9 mouse cellular contexts compared by ENCODE assay signal in the genomic region with DNA sequence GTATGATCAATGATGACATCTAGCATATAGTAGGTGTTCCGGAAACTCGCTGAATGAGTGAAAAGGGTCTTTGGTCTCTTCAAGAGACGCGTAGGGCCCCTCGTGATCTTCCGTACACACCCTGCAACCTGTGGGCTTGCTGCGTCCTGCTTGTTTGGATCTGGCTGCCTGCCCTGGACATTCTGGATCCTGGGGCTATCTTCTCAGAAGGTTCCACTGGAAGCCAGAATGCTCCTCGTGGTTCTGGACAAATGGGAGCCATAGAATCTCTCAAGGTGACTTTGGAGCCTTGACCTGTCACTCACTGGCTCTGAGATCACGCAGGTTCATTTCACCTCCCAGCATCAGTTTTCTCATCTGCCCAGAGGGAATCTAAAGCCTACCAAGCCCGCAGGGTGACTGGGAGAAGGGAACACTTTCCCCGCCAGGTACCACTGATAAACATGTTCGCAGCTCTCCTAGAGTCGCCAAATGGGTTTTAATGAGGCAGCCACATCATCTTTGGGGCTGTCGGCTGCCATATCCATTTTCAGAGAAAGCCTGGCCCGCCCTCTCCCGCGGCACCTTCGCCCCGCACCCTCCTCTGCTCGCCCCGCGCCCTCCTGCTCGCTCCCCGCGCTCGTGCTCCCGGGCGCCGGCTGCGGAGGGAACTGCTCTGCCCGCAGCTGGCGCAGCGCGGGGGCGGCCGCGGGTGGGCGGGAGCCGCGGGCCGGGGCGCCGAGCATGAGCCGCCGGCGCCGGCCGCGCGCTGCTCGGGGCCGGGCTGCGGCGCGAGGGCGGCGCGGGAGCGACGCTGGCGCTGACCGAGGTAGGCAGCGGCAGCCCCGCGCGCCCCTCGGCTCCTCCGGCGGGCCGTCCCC. TPM values are rescaled to one million over a fixed set of nuclear protein-coding genes. Genes with fewer than 3 reads are reported as not detected.
DNase-seq lines count a peak whose midpoint lies in the region; ATAC-seq lines count a peak whose summit lies in the region.
"Had no signal": no experiment of that assay in that cellular context is flagged by ENCODE, and none has a peak within 500 bp of the region (broad histone marks: within the 10 kb centered on the region; RNA-seq: fewer than 3 reads in every experiment).

A gene (plus strand): TSS at position 683 of the 860 bp plus-strand sequence.

- no peaks in the 10 kb centered on the region for H3K36me3 ChIP-seq in kidney, embryonic 15.5 days
- no peaks in the 10 kb centered on the region for H3K36me3 ChIP-seq in hindbrain, embryonic 13.5 days
- H3K36me3 ChIP-seq in liver, embryonic 13.5 days: no peaks in the 10 kb centered on the region
- no peaks in the 10 kb centered on the region for H3K36me3 ChIP-seq in stomach, embryonic 14.5 days (ENCODE audit: control insufficient read depth, insufficient read depth, low read length)

- peaks cover 9% of the 10 kb centered on the region; the same call in 1 of the 2 replicates for H3K4me1 ChIP-seq in kidney, embryonic 15.5 days
- peaks cover 17% of the 10 kb centered on the region for H3K4me1 ChIP-seq in hindbrain, embryonic 13.5 days (replicated peaks)
- H3K4me1 ChIP-seq in liver, embryonic 13.5 days (replicated peaks): no peaks in the 10 kb centered on the region
- H3K4me1 ChIP-seq in stomach, embryonic 14.5 days (ENCODE audit: control insufficient read depth, insufficient read depth, low read length): no peaks in the 10 kb centered on the region

- H3K9ac ChIP-seq in kidney, embryonic 15.5 days: 0 out of 2 replicates have a peak within 1 kb of the TSS, but pooled peaks have one; percentile 23
- peak within 1 kb of the TSS; percentile 74 for H3K9ac ChIP-seq in hindbrain, embryonic 13.5 days
- no peak within 1 kb of the TSS for H3K9ac ChIP-seq in liver, embryonic 13.5 days
- H3K9ac ChIP-seq in stomach, embryonic 14.5 days (replicated peaks; ENCODE audit: low read depth, low read length): no peak within 1 kb of the TSS

- H3K9me3 ChIP-seq in kidney, embryonic 15.5 days (replicated peaks): no peaks in the 10 kb centered on the region
- no peaks in the 10 kb centered on the region for H3K9me3 ChIP-seq in hindbrain, embryonic 13.5 days
- H3K9me3 ChIP-seq in liver, embryonic 13.5 days (replicated peaks): no peaks in the 10 kb centered on the region
- H3K9me3 ChIP-seq in stomach, embryonic 14.5 days (ENCODE audit: control insufficient read depth, low read depth, low read length): no peaks in the 10 kb centered on the region

- peak; percentile 60; the same call in 1 of the 2 replicates for ATAC-seq in kidney, embryonic 15.5 days (replicated peaks; ENCODE audit: low FRiP score)
- ATAC-seq in hindbrain, embryonic 13.5 days (ENCODE audit: low FRiP score): peak; percentile 25
- ATAC-seq in liver, embryonic 13.5 days (ENCODE audit: low read depth): no peak
- ATAC-seq in stomach, embryonic 14.5 days (ENCODE audit: insufficient number of reproducible peaks, insufficient read depth, low FRiP score, low read depth): no peak
- ATAC-seq: Patski had no signal

- H3K4me2 ChIP-seq in kidney, embryonic 15.5 days: peak within 1 kb of the TSS; percentile 85
- peak within 1 kb of the TSS; percentile 79 for H3K4me2 ChIP-seq in hindbrain, embryonic 13.5 days
- H3K4me2 ChIP-seq in liver, embryonic 13.5 days: peak within 1 kb of the TSS; percentile 48
- H3K4me2 ChIP-seq in stomach, embryonic 14.5 days (replicated peaks; ENCODE audit: low read depth, low read length): peak within 1 kb of the TSS; percentile 80

- H3K27me3 ChIP-seq in kidney, embryonic 15.5 days: peaks cover 62% of the 10 kb centered on the region
- peaks cover 56% of the 10 kb centered on the region for H3K27me3 ChIP-seq in hindbrain, embryonic 13.5 days
- peaks cover 45% of the 10 kb centered on the region for H3K27me3 ChIP-seq in liver, embryonic 13.5 days
- peaks cover 22% of the 10 kb centered on the region for H3K27me3 ChIP-seq in stomach, embryonic 14.5 days (ENCODE audit: control insufficient read depth, insufficient read depth, low read length)

- 13% methylated on average over 51 of the region's 70 CpGs for WGBS in kidney, embryonic 15.5 days
- WGBS in hindbrain, embryonic 13.5 days: 12% methylated on average over 54 of the region's 70 CpGs
- 15% methylated on average over 43 of the region's 70 CpGs for WGBS in liver, embryonic 13.5 days (ENCODE audit: insufficient replicate concordance)
- WGBS in stomach, embryonic 14.5 days: 16% methylated on average over 41 of the region's 70 CpGs

- DNase-seq in kidney, adult 18-20 months: no peak
- DNase-seq in cerebellum, adult 9-11 months: peak; percentile 74
- no peak for DNase-seq in liver, embryonic 13.5 days
- DNase-seq in ovary, postnatal 10 days (ENCODE audit: low spot score): no peak
- no peak for DNase-seq in spleen, adult 18-20 months

- peak within 1 kb of the TSS; percentile 48 for H3K4me3 ChIP-seq in kidney, embryonic 15.5 days (replicated peaks)
- H3K4me3 ChIP-seq in hindbrain, embryonic 13.5 days: peak within 1 kb of the TSS; percentile 59
- peak within 1 kb of the TSS; percentile 21; the same call in 1 of the 2 replicates for H3K4me3 ChIP-seq in liver, embryonic 13.5 days (replicated peaks)
- H3K4me3 ChIP-seq in stomach, embryonic 14.5 days (ENCODE audit: low read depth, low read length): peak within 1 kb of the TSS; percentile 29

- H3K27ac ChIP-seq in kidney, embryonic 15.5 days: no peak within 1 kb of the TSS
- no peak within 1 kb of the TSS for H3K27ac ChIP-seq in hindbrain, embryonic 13.5 days
- no peak within 1 kb of the TSS for H3K27ac ChIP-seq in liver, embryonic 13.5 days
- H3K27ac ChIP-seq in stomach, embryonic 14.5 days (ENCODE audit: low read length): no peak within 1 kb of the TSS

RNA-seq across cellular contexts. Expression of the gene that starts here (rescaled TPM):
- polyA plus RNA-seq in kidney, embryonic 15.5 days (2015; fragmentation: Nextera tagmentation; extraction: Ambion mirVana): 0.76 and 1.0 TPM in 2 replicates
- polyA plus RNA-seq in hindbrain, embryonic 13.5 days (2015; fragmentation: Nextera tagmentation; extraction: Ambion mirVana): 0.90 and 1.1 TPM in 2 replicates
- polyA plus RNA-seq in liver, embryonic 13.5 days (2015; fragmentation: Nextera tagmentation; extraction: Ambion mirVana): 0.05 and 0.06 TPM in 2 replicates
- polyA plus RNA-seq in stomach, embryonic 14.5 days (2014; fragmentation: Nextera tagmentation; extraction: Ambion mirVana): 0.14 and 0.21 TPM in 2 replicates

Comparison
In these comparisons a context has a peak if more than half of its experiments do, and no peak if none do; other contexts are left out.
1. ATAC-seq: peak in kidney, embryonic 15.5 days (single experiment) and hindbrain, embryonic 13.5 days (single experiment); none in liver, embryonic 13.5 days (single experiment) and stomach, embryonic 14.5 days (single experiment).
2. H3K9ac ChIP-seq: peak in kidney, embryonic 15.5 days (single experiment) and hindbrain, embryonic 13.5 days (single experiment); none in liver, embryonic 13.5 days (single experiment) and stomach, embryonic 14.5 days (single experiment).
3. Peak in every context shown above with its lines, with median percentiles within 50 percentile points of each other: H3K4me2 ChIP-seq and H3K4me3 ChIP-seq.